Mouse (Mus musculus) forebrain, embryonic 13.5 days (tissue): ENCODE measurements around the gene Htr1f. TPM values are rescaled to one million over a fixed set of nuclear protein-coding genes. Genes with fewer than 3 reads are reported as not detected.

Source experiments
- ATAC-seq: fragments of 200-750 bp; cut with Nextera tagmentation; 2 replicates; pipeline ENCODE4 v1.8.0; 2017
- H3K27ac ChIP-seq: fragments of 300-500 bp; sonication (generic); 2 replicates; pipeline ENCODE4 v1.5.1; 2015; ENCODE audit warnings: inconsistent platforms, mild to moderate bottlenecking, moderate library complexity
- H3K27me3 ChIP-seq: fragments of 300-500 bp; sonication (generic); 2 replicates; pipeline ENCODE4 v1.6.1; 2015; ENCODE audit warnings: mild to moderate bottlenecking, inconsistent platforms
- H3K36me3 ChIP-seq: fragments of 300-500 bp; sonication (generic); 2 replicates; pipeline ENCODE4 v1.6.1; 2015; ENCODE audit warnings: mild to moderate bottlenecking, inconsistent platforms; ENCODE audit not compliant: poor library complexity, severe bottlenecking
- H3K4me1 ChIP-seq: fragments of 300-500 bp; sonication (generic); 2 replicates; pipeline ENCODE4 v1.6.1; 2015; ENCODE audit warnings: inconsistent platforms
- H3K4me2 ChIP-seq: fragments of 300-500 bp; sonication (generic); 2 replicates; pipeline ENCODE4 v1.6.1; 2015; ENCODE audit warnings: inconsistent platforms, mild to moderate bottlenecking, moderate library complexity
- H3K4me3 ChIP-seq: fragments of 300-500 bp; sonication (generic); 2 replicates; pipeline ENCODE4 v1.5.1; 2015; ENCODE audit warnings: mild to moderate bottlenecking, inconsistent platforms
- H3K9ac ChIP-seq: fragments of 300-500 bp; sonication (generic); 2 replicates; pipeline ENCODE4 v1.6.1; 2015; ENCODE audit warnings: mild to moderate bottlenecking, inconsistent platforms
- H3K9me3 ChIP-seq: fragments of 300-500 bp; sonication (generic); replicated peaks from 2 replicates; pipeline ENCODE4 v1.6.1; 2016; ENCODE audit warnings: inconsistent platforms
- WGBS: fragments of 180-500 bp; shearing (Covaris S2); methylation state at CpG from one replicate; pipeline ENCODE4 v1.1.7; 2015; 5-methylcytosine and 5-hydroxymethylcytosine counted together
- polyA plus RNA-seq: library from polyadenylated mRNA; unstranded; fragments of >200 nt; fragmentation: Nextera tagmentation; extraction: Ambion mirVana; gene quantifications from 2 replicates; pipeline ENCODE4 v1.2.1, GENCODE M21; 2015

Htr1f gene
- polyA plus RNA-seq, 1 experiment from 2014 or later = 0.17 TPM

GRCm38 (mm10) chr16:64934793-64935192 is 170.9 kb downstream of the Htr1f start:
- H3K9ac ChIP-seq = no peak overlapping the region
- no peaks in the 10 kb centered on the region for H3K9me3 ChIP-seq
- H3K4me2 ChIP-seq = no peak overlapping the region
- no peaks in the 10 kb centered on the region for H3K27me3 ChIP-seq
- H3K36me3 ChIP-seq = no peaks in the 10 kb centered on the region
- no peak overlapping the region for H3K27ac ChIP-seq
- WGBS = 89% methylated on average over 1 of the region's 1 CpGs
- no peak overlapping the region for H3K4me3 ChIP-seq
- ATAC-seq = no peak
- no peaks in the 10 kb centered on the region for H3K4me1 ChIP-seq

GRCm38 (mm10) chr16:64934011-64934410 is 171.6 kb downstream of the Htr1f start:
- Histone ChIP-seq H3K9me3 (no peaks in the 10 kb centered on the region), H3K27me3 (no peaks in the 10 kb centered on the region), H3K4me1 (no peaks in the 10 kb centered on the region), H3K4me3 (no peak overlapping the region), H3K9ac (no peak overlapping the region), H3K36me3 (no peaks in the 10 kb centered on the region), H3K4me2 (no peak overlapping the region), H3K27ac (no peak overlapping the region)
- 68% methylated on average over 1 of the region's 1 CpGs for WGBS
- ATAC-seq = no peak

GRCm38 (mm10) chr16:64923500-64923899 is 182.2 kb downstream of the Htr1f start:
- Histone ChIP-seq H3K4me1 (no peaks in the 10 kb centered on the region), H3K27me3 (no peaks in the 10 kb centered on the region), H3K9ac (no peak overlapping the region), H3K9me3 (no peaks in the 10 kb centered on the region), H3K27ac (no peak overlapping the region), H3K4me2 (no peak overlapping the region), H3K4me3 (no peak overlapping the region), H3K36me3 (no peaks in the 10 kb centered on the region)
- no peak for ATAC-seq
- 63% methylated on average over 9 of the region's 9 CpGs for WGBS

GRCm38 (mm10) chr16:64908747-64909146 is 196.9 kb downstream of the Htr1f start:
- Histone ChIP-seq H3K4me2 (no peak overlapping the region), H3K27me3 (no peaks in the 10 kb centered on the region), H3K27ac (no peak overlapping the region), H3K9ac (no peak overlapping the region), H3K4me3 (no peak overlapping the region), H3K9me3 (no peaks in the 10 kb centered on the region), H3K4me1 (no peaks in the 10 kb centered on the region), H3K36me3 (no peaks in the 10 kb centered on the region)
- no peak for ATAC-seq
- 80% methylated on average over 10 of the region's 10 CpGs for WGBS

GRCm38 (mm10) chr16:64907112-64907511 is 198.5 kb downstream of the Htr1f start:
- no peak for ATAC-seq
- WGBS = 40% methylated on average over 3 of the region's 3 CpGs
- Histone ChIP-seq H3K4me3 (no peak overlapping the region), H3K36me3 (no peaks in the 10 kb centered on the region), H3K4me1 (no peaks in the 10 kb centered on the region), H3K9me3 (no peaks in the 10 kb centered on the region), H3K27me3 (no peaks in the 10 kb centered on the region), H3K27ac (no peak overlapping the region), H3K9ac (no peak overlapping the region), H3K4me2 (no peak overlapping the region)

GRCm38 (mm10) chr16:64903328-64903727 is 202.3 kb downstream of the Htr1f start:
- Histone ChIP-seq H3K9me3 (no peaks in the 10 kb centered on the region), H3K9ac (no peak overlapping the region), H3K4me1 (no peaks in the 10 kb centered on the region), H3K27me3 (no peaks in the 10 kb centered on the region), H3K36me3 (no peaks in the 10 kb centered on the region), H3K4me3 (no peak overlapping the region), H3K27ac (no peak overlapping the region), H3K4me2 (no peak overlapping the region)
- ATAC-seq = no peak
- 65% methylated on average over 2 of the region's 2 CpGs for WGBS

GRCm38 (mm10) chr16:64899084-64899483 is 206.6 kb downstream of the Htr1f start:
- Histone ChIP-seq H3K27ac (no peak overlapping the region), H3K36me3 (no peaks in the 10 kb centered on the region), H3K9me3 (no peaks in the 10 kb centered on the region), H3K9ac (no peak overlapping the region), H3K27me3 (no peaks in the 10 kb centered on the region), H3K4me2 (no peak overlapping the region), H3K4me3 (no peak overlapping the region), H3K4me1 (no peaks in the 10 kb centered on the region)
- WGBS = 83% methylated on average over 2 of the region's 2 CpGs
- ATAC-seq = no peak

GRCm38 (mm10) chr16:64889496-64889895 is 216.2 kb downstream of the Htr1f start:
- H3K36me3 ChIP-seq = no peaks in the 10 kb centered on the region
- no peak overlapping the region for H3K9ac ChIP-seq
- no peak overlapping the region for H3K4me2 ChIP-seq
- no peak overlapping the region for H3K4me3 ChIP-seq
- 94% methylated on average over 3 of the region's 3 CpGs for WGBS
- 0 out of 2 replicates have a peak, but pooled peaks cover 2% of the 10 kb centered on the region for H3K4me1 ChIP-seq
- H3K9me3 ChIP-seq = 0 out of 2 replicates have a peak, but pooled peaks cover 5% of the 10 kb centered on the region
- no peak for ATAC-seq
- no peaks in the 10 kb centered on the region for H3K27me3 ChIP-seq
- no peak overlapping the region for H3K27ac ChIP-seq

- ATAC-seq = no peak
- Histone ChIP-seq H3K9me3 (0 out of 2 replicates have a peak, but pooled peaks cover 5% of the 10 kb centered on the region), H3K27ac (no peak overlapping the region), H3K4me2 (no peak overlapping the region), H3K27me3 (no peaks in the 10 kb centered on the region), H3K9ac (no peak overlapping the region), H3K36me3 (no peaks in the 10 kb centered on the region), H3K4me1 (0 out of 2 replicates have a peak, but pooled peaks cover 5% of the 10 kb centered on the region), H3K4me3 (no peak overlapping the region)
- 48% methylated on average over 4 of the region's 4 CpGs for WGBS
Observed at GRCm38 (mm10) chr16:64885547-64885946, 220.1 kb downstream of the Htr1f start.

GRCm38 (mm10) chr16:64885142-64885541 is 220.5 kb downstream of the Htr1f start:
- no peak for ATAC-seq
- 0 out of 2 replicates have a peak, but pooled peaks cover 5% of the 10 kb centered on the region for H3K4me1 ChIP-seq
- no peak overlapping the region for H3K4me3 ChIP-seq
- no peak overlapping the region for H3K27ac ChIP-seq
- no peaks in the 10 kb centered on the region for H3K36me3 ChIP-seq
- 0 out of 2 replicates have a peak, but pooled peaks cover 5% of the 10 kb centered on the region for H3K9me3 ChIP-seq
- no peak overlapping the region for H3K9ac ChIP-seq
- no peaks in the 10 kb centered on the region for H3K27me3 ChIP-seq
- no peak overlapping the region for H3K4me2 ChIP-seq
- 27% methylated on average over 3 of the region's 3 CpGs for WGBS

GRCm38 (mm10) chr16:64884420-64884838 is 221.2 kb downstream of the Htr1f start:
- no peak for ATAC-seq
- H3K27ac ChIP-seq = no peak overlapping the region
- H3K4me3 ChIP-seq = no peak overlapping the region
- H3K4me2 ChIP-seq = no peak overlapping the region
- H3K36me3 ChIP-seq = no peaks in the 10 kb centered on the region
- H3K4me1 ChIP-seq = 0 out of 2 replicates have a peak, but pooled peaks cover 5% of the 10 kb centered on the region
- H3K27me3 ChIP-seq = no peaks in the 10 kb centered on the region
- H3K9me3 ChIP-seq = 0 out of 2 replicates have a peak, but pooled peaks cover 5% of the 10 kb centered on the region
- no peak overlapping the region for H3K9ac ChIP-seq
- WGBS = 32% methylated on average over 3 of the region's 3 CpGs

GRCm38 (mm10) chr16:64883896-64884295 is 221.8 kb downstream of the Htr1f start:
- Histone ChIP-seq H3K4me1 (0 out of 2 replicates have a peak, but pooled peaks cover 5% of the 10 kb centered on the region), H3K4me2 (no peak overlapping the region), H3K4me3 (no peak overlapping the region), H3K27me3 (no peaks in the 10 kb centered on the region), H3K9ac (no peak overlapping the region), H3K36me3 (no peaks in the 10 kb centered on the region), H3K27ac (no peak overlapping the region), H3K9me3 (0 out of 2 replicates have a peak, but pooled peaks cover 5% of the 10 kb centered on the region)
- 80% methylated on average over 5 of the region's 5 CpGs for WGBS
- no peak for ATAC-seq

- Histone ChIP-seq H3K9ac (no peak overlapping the region), H3K4me3 (no peak overlapping the region), H3K9me3 (no peaks in the 10 kb centered on the region), H3K4me2 (no peak overlapping the region), H3K36me3 (no peaks in the 10 kb centered on the region), H3K4me1 (0 out of 2 replicates have a peak, but pooled peaks cover 5% of the 10 kb centered on the region), H3K27ac (no peak overlapping the region), H3K27me3 (no peaks in the 10 kb centered on the region)
- ATAC-seq = no peak
- WGBS = 81% methylated on average over 2 of the region's 2 CpGs
Observed at GRCm38 (mm10) chr16:64881442-64881841, 224.2 kb downstream of the Htr1f start.
